Comparison of ENCODE assay signal across 11 mouse cellular contexts in genomic region chr1:193586896-193587295, GRCm38 (mm10).
A peak's percentile ranks its signal among the peaks of the same experiment; 100 is the strongest.
DNase-seq lines count a peak whose midpoint lies in the region; TF ChIP-seq lines count a peak whose summit lies in the region.
"Had no signal": no experiment of that assay in that cellular context is flagged by ENCODE, and none has a peak within 500 bp of the region (broad histone marks: within the 10 kb centered on the region; RNA-seq: fewer than 3 reads in every experiment).

No protein-coding gene starts in this region.

- H3K9me3 ChIP-seq in heart, embryonic 10.5 days = no peaks in the 10 kb centered on the region
- H3K9me3 ChIP-seq: midbrain, embryonic 15.5 days had no signal

- 42% methylated on average over 6 of the region's 6 CpGs for WGBS in heart, embryonic 10.5 days

- intact Hi-C loops in left cerebral cortex, postnatal 10 days (cut with DNase I) = loop anchor here (5.0 to 10.0 kb wide), 5 partner anchors 80 to 1028 kb away; partner anchors contain the start of gene Plxna2
- intact Hi-C loops in gastrocnemius, adult 2 months (cut with DNase I) = loop anchor here (5.0 to 10.0 kb wide), 2 partner anchors 80 to 202 kb away; no protein-coding TSS in a partner anchor

- H3K27me3 ChIP-seq in heart, embryonic 10.5 days (ENCODE audit: insufficient read depth, poor library complexity, severe bottlenecking) = no peaks in the 10 kb centered on the region
- H3K27me3 ChIP-seq: midbrain, embryonic 15.5 days; Patski had no signal

- H3K36me3 ChIP-seq in heart, embryonic 10.5 days = no peaks in the 10 kb centered on the region
- H3K36me3 ChIP-seq: midbrain, embryonic 15.5 days had no signal

- no peak overlapping the region for H3K4me3 ChIP-seq in heart, embryonic 10.5 days
- no peak overlapping the region for H3K4me3 ChIP-seq in gastrocnemius, adult 2 months
- H3K4me3 ChIP-seq: midbrain, embryonic 15.5 days had no signal

- DNase-seq in heart, adult 11 months = peak; percentile 90
- no peak for DNase-seq in heart, embryonic 10.5 days (ENCODE audit: low spot score)
- DNase-seq in brain, adult 2 months (ENCODE audit: low read depth, low spot score) = peak; percentile 92
- DNase-seq in frontal cortex, postnatal 25 days (ENCODE audit: low spot score in 2 of 2) = peak; percentile 43 to 51
- peak; percentile 53 to 80 for DNase-seq in left cerebral cortex, postnatal 10 days (ENCODE audit: extremely low spot score in 1 of 2, low spot score in 2 of 2)
- no peak for DNase-seq in gastrocnemius, adult 2 months
- no peak for DNase-seq in kidney, adult 11 months
- DNase-seq in B cell, adult 2 months = no peak

- no peak overlapping the region for H3K27ac ChIP-seq in heart, embryonic 10.5 days
- no peak overlapping the region for H3K27ac ChIP-seq in gastrocnemius, adult 2 months
- H3K27ac ChIP-seq: liver, embryonic 14.5 days; midbrain, embryonic 15.5 days had no signal

- H3K4me1 ChIP-seq in heart, embryonic 10.5 days = peaks cover 36% of the 10 kb centered on the region

- TF ChIP-seq CTCF in gastrocnemius, adult 2 months (IDR thresholded peaks at IDR 0.05) = no peak

Comparison
In these comparisons a context has a peak if more than half of its experiments do, and no peak if none do; other contexts are left out.
1. DNase-seq: peak in heart, adult 11 months (single experiment), brain, adult 2 months (single experiment), frontal cortex, postnatal 25 days (2 of 2) and left cerebral cortex, postnatal 10 days (2 of 2); none in heart, embryonic 10.5 days (single experiment), gastrocnemius, adult 2 months (single experiment), kidney, adult 11 months (single experiment) and B cell, adult 2 months (0 of 2).